26 mouse cellular contexts compared by ENCODE assay signal in the genomic region with DNA sequence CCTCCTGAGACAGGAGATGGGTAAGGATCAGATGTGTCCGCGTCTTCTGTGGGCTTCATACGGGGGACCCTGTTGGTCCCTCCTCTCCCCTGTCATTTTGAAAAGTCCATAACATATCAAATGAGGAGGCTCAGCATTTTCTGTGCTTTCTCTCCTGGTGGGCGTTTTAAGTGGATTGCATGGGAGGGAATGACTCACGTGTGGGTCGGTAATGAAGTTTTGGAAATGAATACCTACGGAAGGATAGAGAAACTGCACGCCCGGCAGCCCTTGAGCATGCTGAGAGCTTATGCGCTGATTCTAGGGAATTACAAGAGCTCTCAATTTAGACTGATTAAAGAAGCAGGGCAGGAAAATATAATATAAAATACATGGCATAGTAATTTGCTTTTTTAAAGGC.
DNase-seq lines count a peak whose midpoint lies in the region; ATAC-seq and TF ChIP-seq lines count a peak whose summit lies in the region.
"Had no signal": no experiment of that assay in that cellular context is flagged by ENCODE, and none has a peak within 500 bp of the region (broad histone marks: within the 10 kb centered on the region; RNA-seq: fewer than 3 reads in every experiment).

No protein-coding gene starts in this region.

- DNase-seq in embryonic facial prominence, embryonic 10.5 days (ENCODE audit: low spot score), result no peak
- peak; percentile 37 for DNase-seq in midbrain, postnatal 0 days (ENCODE audit: low spot score)
- DNase-seq in midbrain, embryonic 11.5 days (ENCODE audit: low spot score, missing footprints), result no peak
- DNase-seq in testis, postnatal 10 days (ENCODE audit: low spot score), result no peak
- DNase-seq: adrenal gland, adult 8-10 months; cerebellum, adult 18-20 months; cerebellum, postnatal 14 days; gastrocnemius, postnatal 14 days; heart, postnatal 4 days; kidney, adult 8-10 months; kidney, postnatal 14 days; lung, adult 18-20 months; lung, postnatal 10 days; retina, postnatal 1 day had no signal

- no peak for TF ChIP-seq CTCF in midbrain, postnatal 0 days (IDR thresholded peaks at IDR 0.05)

- H3K27me3 ChIP-seq in embryonic facial prominence, embryonic 12.5 days, result no peaks in the 10 kb centered on the region
- no peaks in the 10 kb centered on the region for H3K27me3 ChIP-seq in embryonic facial prominence, embryonic 10.5 days (replicated peaks; ENCODE audit: low read depth, poor library complexity, severe bottlenecking)
- no peaks in the 10 kb centered on the region for H3K27me3 ChIP-seq in hindbrain, embryonic 16.5 days (replicated peaks; ENCODE audit: control insufficient read depth, insufficient read depth, low read length)
- no peaks in the 10 kb centered on the region for H3K27me3 ChIP-seq in hindbrain, embryonic 12.5 days
- H3K27me3 ChIP-seq in midbrain, postnatal 0 days (ENCODE audit: insufficient read depth, low read length), result no peaks in the 10 kb centered on the region
- H3K27me3 ChIP-seq in midbrain, embryonic 11.5 days (ENCODE audit: control insufficient read depth, insufficient read depth, low read length), result no peaks in the 10 kb centered on the region
- H3K27me3 ChIP-seq in neural tube, embryonic 15.5 days (replicated peaks), result no peaks in the 10 kb centered on the region
- H3K27me3 ChIP-seq: forebrain, embryonic 13.5 days; heart, embryonic 15.5 days; intestine, embryonic 15.5 days; limb, embryonic 13.5 days; liver, embryonic 12.5 days had no signal

- WGBS in embryonic facial prominence, embryonic 12.5 days, result 84% methylated on average over 10 of the region's 10 CpGs
- WGBS in embryonic facial prominence, embryonic 10.5 days, result 93% methylated on average over 10 of the region's 10 CpGs
- 70% methylated on average over 10 of the region's 10 CpGs for WGBS in hindbrain, embryonic 16.5 days
- 89% methylated on average over 10 of the region's 10 CpGs for WGBS in hindbrain, embryonic 12.5 days
- WGBS in midbrain, postnatal 0 days, result 66% methylated on average over 10 of the region's 10 CpGs
- WGBS in midbrain, embryonic 11.5 days, result 93% methylated on average over 10 of the region's 10 CpGs
- 59% methylated on average over 10 of the region's 10 CpGs for WGBS in neural tube, embryonic 15.5 days

- no peak overlapping the region for H3K4me2 ChIP-seq in embryonic facial prominence, embryonic 12.5 days (replicated peaks)
- H3K4me2 ChIP-seq in hindbrain, embryonic 16.5 days (ENCODE audit: low read length), result no peak overlapping the region
- no peak overlapping the region for H3K4me2 ChIP-seq in hindbrain, embryonic 12.5 days (replicated peaks)
- no peak overlapping the region for H3K4me2 ChIP-seq in midbrain, postnatal 0 days (ENCODE audit: low read depth, low read length, poor library complexity, severe bottlenecking)
- no peak overlapping the region for H3K4me2 ChIP-seq in midbrain, embryonic 11.5 days
- H3K4me2 ChIP-seq in neural tube, embryonic 15.5 days, result no peak overlapping the region
- H3K4me2 ChIP-seq: forebrain, embryonic 13.5 days; heart, embryonic 15.5 days; intestine, embryonic 15.5 days; limb, embryonic 13.5 days; liver, embryonic 12.5 days had no signal

- no peak overlapping the region for H3K4me3 ChIP-seq in embryonic facial prominence, embryonic 12.5 days
- H3K4me3 ChIP-seq in embryonic facial prominence, embryonic 10.5 days, result no peak overlapping the region
- no peak overlapping the region for H3K4me3 ChIP-seq in hindbrain, embryonic 16.5 days (ENCODE audit: low read length)
- H3K4me3 ChIP-seq in hindbrain, embryonic 12.5 days, result no peak overlapping the region
- H3K4me3 ChIP-seq in midbrain, postnatal 0 days (ENCODE audit: low read depth, low read length), result no peak overlapping the region
- no peak overlapping the region for H3K4me3 ChIP-seq in midbrain, embryonic 11.5 days (ENCODE audit: low read depth, low read length)
- H3K4me3 ChIP-seq in neural tube, embryonic 15.5 days (replicated peaks), result no peak overlapping the region
- H3K4me3 ChIP-seq: forebrain, embryonic 13.5 days; heart, embryonic 15.5 days; intestine, embryonic 15.5 days; limb, embryonic 13.5 days; liver, embryonic 12.5 days; midbrain, embryonic 10.5 days had no signal

- H3K9me3 ChIP-seq in embryonic facial prominence, embryonic 12.5 days, result no peaks in the 10 kb centered on the region
- H3K9me3 ChIP-seq in embryonic facial prominence, embryonic 10.5 days, result no peaks in the 10 kb centered on the region
- H3K9me3 ChIP-seq in hindbrain, embryonic 16.5 days (ENCODE audit: control insufficient read depth, low read length), result no peaks in the 10 kb centered on the region
- no peaks in the 10 kb centered on the region for H3K9me3 ChIP-seq in hindbrain, embryonic 12.5 days (replicated peaks)
- no peaks in the 10 kb centered on the region for H3K9me3 ChIP-seq in midbrain, postnatal 0 days (ENCODE audit: low read length)
- H3K9me3 ChIP-seq in midbrain, embryonic 11.5 days (ENCODE audit: control insufficient read depth, low read length), result no peaks in the 10 kb centered on the region
- H3K9me3 ChIP-seq in neural tube, embryonic 15.5 days (replicated peaks), result no peaks in the 10 kb centered on the region
- H3K9me3 ChIP-seq: forebrain, embryonic 13.5 days; heart, embryonic 15.5 days; intestine, embryonic 15.5 days; limb, embryonic 13.5 days; liver, embryonic 12.5 days; midbrain, embryonic 10.5 days had no signal

- peaks cover 20% of the 10 kb centered on the region for H3K4me1 ChIP-seq in embryonic facial prominence, embryonic 12.5 days
- peaks cover 10% of the 10 kb centered on the region for H3K4me1 ChIP-seq in embryonic facial prominence, embryonic 10.5 days
- H3K4me1 ChIP-seq in hindbrain, embryonic 16.5 days (ENCODE audit: control insufficient read depth, insufficient read depth, low read depth, low read length), result peaks cover 5% of the 10 kb centered on the region
- H3K4me1 ChIP-seq in hindbrain, embryonic 12.5 days, result peaks cover 8% of the 10 kb centered on the region
- no peaks in the 10 kb centered on the region; the same call in 1 of the 2 replicates for H3K4me1 ChIP-seq in midbrain, postnatal 0 days (ENCODE audit: insufficient read depth, low read length)
- no peaks in the 10 kb centered on the region for H3K4me1 ChIP-seq in midbrain, embryonic 11.5 days (ENCODE audit: control insufficient read depth, insufficient read depth, low read length)
- H3K4me1 ChIP-seq in neural tube, embryonic 15.5 days, result peaks cover 35% of the 10 kb centered on the region
- H3K4me1 ChIP-seq: liver, embryonic 12.5 days had no signal

- no peak for ATAC-seq in embryonic facial prominence, embryonic 12.5 days (ENCODE audit: insufficient number of reproducible peaks, insufficient read depth, low FRiP score, low TSS enrichment)
- peak; percentile 37 for ATAC-seq in hindbrain, embryonic 16.5 days
- ATAC-seq in hindbrain, embryonic 12.5 days (ENCODE audit: low FRiP score), result no peak
- ATAC-seq in midbrain, postnatal 0 days (ENCODE audit: low FRiP score), result no peak
- ATAC-seq in midbrain, embryonic 11.5 days (ENCODE audit: low FRiP score), result no peak
- peak; percentile 63 for ATAC-seq in neural tube, embryonic 15.5 days (ENCODE audit: low FRiP score)
- ATAC-seq: activated CD4-positive, CD25-positive, alpha-beta regulatory T cell, adult 4 months; forebrain, embryonic 13.5 days; intestine, embryonic 15.5 days; liver, embryonic 12.5 days had no signal

- H3K27ac ChIP-seq in embryonic facial prominence, embryonic 12.5 days, result 0 out of 2 replicates have a peak overlapping the region, but pooled peaks have one; percentile 2
- H3K27ac ChIP-seq in embryonic facial prominence, embryonic 10.5 days (replicated peaks), result no peak overlapping the region
- no peak overlapping the region for H3K27ac ChIP-seq in hindbrain, embryonic 16.5 days (ENCODE audit: low read depth, low read length)
- H3K27ac ChIP-seq in hindbrain, embryonic 12.5 days, result no peak overlapping the region
- H3K27ac ChIP-seq in midbrain, postnatal 0 days (ENCODE audit: low read depth, low read length), result no peak overlapping the region
- H3K27ac ChIP-seq in midbrain, embryonic 11.5 days (ENCODE audit: low read depth, low read length), result no peak overlapping the region
- no peak overlapping the region; the same call in none of the 2 replicates for H3K27ac ChIP-seq in neural tube, embryonic 15.5 days (replicated peaks)
- H3K27ac ChIP-seq: forebrain, embryonic 13.5 days; heart, embryonic 15.5 days; intestine, embryonic 15.5 days; limb, embryonic 13.5 days; liver, embryonic 12.5 days; midbrain, embryonic 10.5 days; stomach, postnatal 0 days had no signal

- no peaks in the 10 kb centered on the region for H3K36me3 ChIP-seq in embryonic facial prominence, embryonic 12.5 days
- no peaks in the 10 kb centered on the region for H3K36me3 ChIP-seq in embryonic facial prominence, embryonic 10.5 days (replicated peaks)
- no peaks in the 10 kb centered on the region for H3K36me3 ChIP-seq in hindbrain, embryonic 16.5 days (ENCODE audit: control insufficient read depth, insufficient read depth, low read length)
- no peaks in the 10 kb centered on the region for H3K36me3 ChIP-seq in hindbrain, embryonic 12.5 days
- no peaks in the 10 kb centered on the region for H3K36me3 ChIP-seq in midbrain, postnatal 0 days (ENCODE audit: insufficient read depth, low read length)
- H3K36me3 ChIP-seq in midbrain, embryonic 11.5 days (ENCODE audit: control insufficient read depth, insufficient read depth, low read length), result no peaks in the 10 kb centered on the region
- no peaks in the 10 kb centered on the region for H3K36me3 ChIP-seq in neural tube, embryonic 15.5 days
- H3K36me3 ChIP-seq: heart, embryonic 15.5 days; intestine, embryonic 15.5 days; limb, embryonic 13.5 days; liver, embryonic 12.5 days; midbrain, embryonic 10.5 days had no signal

- no peak overlapping the region for H3K9ac ChIP-seq in embryonic facial prominence, embryonic 12.5 days
- no peak overlapping the region for H3K9ac ChIP-seq in hindbrain, embryonic 16.5 days (ENCODE audit: low read depth, low read length)
- H3K9ac ChIP-seq in hindbrain, embryonic 12.5 days, result no peak overlapping the region
- no peak overlapping the region for H3K9ac ChIP-seq in midbrain, postnatal 0 days (replicated peaks; ENCODE audit: low read length, poor library complexity, severe bottlenecking)
- H3K9ac ChIP-seq in midbrain, embryonic 11.5 days (ENCODE audit: low read length), result no peak overlapping the region
- no peak overlapping the region for H3K9ac ChIP-seq in neural tube, embryonic 15.5 days (replicated peaks)
- H3K9ac ChIP-seq: forebrain, embryonic 13.5 days; heart, embryonic 15.5 days; intestine, embryonic 15.5 days; limb, embryonic 13.5 days; liver, embryonic 12.5 days had no signal

Comparison
In these comparisons a context has a peak if more than half of its experiments do, and no peak if none do; other contexts are left out.
1. ATAC-seq: peak in hindbrain, embryonic 16.5 days (single experiment) and neural tube, embryonic 15.5 days (single experiment); none in embryonic facial prominence, embryonic 12.5 days (single experiment), hindbrain, embryonic 12.5 days (single experiment), midbrain, postnatal 0 days (single experiment) and midbrain, embryonic 11.5 days (single experiment).